Mouse (Mus musculus): ENCODE measurements around the gene Birc5.
"Not testable (repeated sequence)": the region's sequence is repeated elsewhere in the genome, so short reads cannot be mapped to it uniquely, and the experiment has no call there.

Gene Birc5

GRCm38 (mm10) chr11:117848985-117849671 is at the start of gene Birc5:
Birc5 (plus strand) TSS chr11:117849251.
- DNase-seq (ENCODE audit: low read depth, low spot score), result peak; percentile 91

GRCm38 (mm10) chr11:117800038-117800437 is 49.0 kb upstream of the Birc5 start:
- DNase-seq (ENCODE audit: low read depth, low spot score), result no peak

GRCm38 (mm10) chr11:117801650-117802049 is 47.4 kb upstream of the Birc5 start:
- no peak for DNase-seq (ENCODE audit: low read depth, low spot score)

- DNase-seq (ENCODE audit: low read depth, low spot score), result no peak
Measured at GRCm38 (mm10) chr11:117803166-117803688, 45.8 kb upstream of the Birc5 start.

GRCm38 (mm10) chr11:117806781-117807180 is 42.3 kb upstream of the Birc5 start:
- no peak for DNase-seq (ENCODE audit: low read depth, low spot score)

GRCm38 (mm10) chr11:117809407-117810311 is 39.4 kb upstream of the Birc5 start, which contains the start of the genes Gm20708 and Syngr2:
Gm20708 (plus strand) TSS chr11:117809668.
Syngr2 (plus strand) TSS chr11:117809668.
- DNase-seq (ENCODE audit: low read depth, low spot score), result no peak

- DNase-seq (ENCODE audit: low read depth, low spot score), result peak; percentile 65
Measured at GRCm38 (mm10) chr11:117810401-117811046, 38.5 kb upstream of the Birc5 start.

GRCm38 (mm10) chr11:117813867-117814266 is 35.2 kb upstream of the Birc5 start:
- DNase-seq (ENCODE audit: low read depth, low spot score), result no peak

GRCm38 (mm10) chr11:117814704-117815366 is 34.2 kb upstream of the Birc5 start:
- no peak for DNase-seq (ENCODE audit: low read depth, low spot score)

- DNase-seq (ENCODE audit: low read depth, low spot score), result not testable (repeated sequence)
Measured at GRCm38 (mm10) chr11:117815850-117816249, 33.2 kb upstream of the Birc5 start.

- DNase-seq (ENCODE audit: low read depth, low spot score), result no peak
Measured at GRCm38 (mm10) chr11:117816389-117816996, 32.6 kb upstream of the Birc5 start.

- no peak for DNase-seq (ENCODE audit: low read depth, low spot score)
Measured at GRCm38 (mm10) chr11:117819095-117819494, 30.0 kb upstream of the Birc5 start.

GRCm38 (mm10) chr11:117820173-117820572 is 28.9 kb upstream of the Birc5 start:
- DNase-seq (ENCODE audit: low read depth, low spot score), result no peak

GRCm38 (mm10) chr11:117821868-117822267 is 27.2 kb upstream of the Birc5 start:
- no peak for DNase-seq (ENCODE audit: low read depth, low spot score)

- DNase-seq (ENCODE audit: low read depth, low spot score), result no peak
Measured at GRCm38 (mm10) chr11:117822728-117823241, 26.3 kb upstream of the Birc5 start.

GRCm38 (mm10) chr11:117823411-117823810 is 25.6 kb upstream of the Birc5 start:
- no peak for DNase-seq (ENCODE audit: low read depth, low spot score)

GRCm38 (mm10) chr11:117824060-117824969 is 24.7 kb upstream of the Birc5 start:
- peak; percentile 62 for DNase-seq (ENCODE audit: low read depth, low spot score)

- DNase-seq (ENCODE audit: low read depth, low spot score), result no peak
Measured at GRCm38 (mm10) chr11:117825333-117826101, 23.5 kb upstream of the Birc5 start, which contains the start of the genes Afmid and Tk1. Afmid (plus strand) TSS chr11:117825924. Tk1 (minus strand) TSS chr11:117826092.

GRCm38 (mm10) chr11:117826164-117826563 is 22.9 kb upstream of the Birc5 start:
- no peak for DNase-seq (ENCODE audit: low read depth, low spot score)

Measured in retina, postnatal 7 days (tissue).